Mouse (Mus musculus) stomach, embryonic 16.5 days (tissue): ENCODE data around the gene Ly6g6f. TPM values are rescaled to one million over a fixed set of nuclear protein-coding genes. Genes with fewer than 3 reads are reported as not detected.

Experiments used
- ATAC-seq: fragments of 200-750 bp; cut with Nextera tagmentation; 2 replicates; pipeline ENCODE4 v1.8.0; 2017; ENCODE audit warnings: moderate number of reproducible peaks, moderate TSS enrichment; ENCODE audit not compliant: insufficient read depth, low FRiP score
- H3K27ac ChIP-seq: fragments of 300-500 bp; sonication (generic); 2 replicates; pipeline ENCODE4 v1.5.1; 2014; ENCODE audit warnings: low read length
- H3K27me3 ChIP-seq: fragments of 300-500 bp; sonication (generic); 2 replicates; pipeline ENCODE4 v1.6.1; 2014; ENCODE audit warnings: low read length, control low read depth, mixed read lengths; ENCODE audit not compliant: control insufficient read depth, insufficient read depth
- H3K36me3 ChIP-seq: fragments of 300-500 bp; sonication (generic); 2 replicates; pipeline ENCODE4 v1.6.1; 2014; ENCODE audit warnings: low read length; ENCODE audit not compliant: control insufficient read depth, insufficient read depth
- H3K4me1 ChIP-seq: fragments of 300-500 bp; sonication (generic); 2 replicates; pipeline ENCODE4 v1.6.1; 2014; ENCODE audit warnings: low read length, control low read depth, mixed read lengths; ENCODE audit not compliant: control insufficient read depth, insufficient read depth
- H3K4me2 ChIP-seq: fragments of 300-500 bp; sonication (generic); 2 replicates; pipeline ENCODE4 v1.6.1; 2014; ENCODE audit warnings: low read depth, low read length, mixed read lengths
- H3K4me3 ChIP-seq: fragments of 300-500 bp; sonication (generic); replicated peaks from 2 replicates; pipeline ENCODE4 v1.5.1; 2014; ENCODE audit warnings: mild to moderate bottlenecking, low read length
- H3K9ac ChIP-seq: fragments of 300-500 bp; sonication (generic); 2 replicates; pipeline ENCODE4 v1.6.1; 2014; ENCODE audit warnings: low read length
- H3K9me3 ChIP-seq: fragments of 300-500 bp; sonication (generic); replicated peaks from 2 replicates; pipeline ENCODE4 v1.6.1; 2016; ENCODE audit warnings: low read length, control low read depth; ENCODE audit not compliant: control insufficient read depth
- WGBS: fragments of 180-500 bp; shearing (Covaris S2); extraction: QIAGEN DNeasy Blood & Tissue Kit; methylation state at CpG from one replicate; pipeline ENCODE4 v1.1.7; 2014; 5-methylcytosine and 5-hydroxymethylcytosine counted together
- polyA plus RNA-seq: library from polyadenylated mRNA; unstranded; fragments of >200 nt; fragmentation: Nextera tagmentation; extraction: Ambion mirVana; gene quantifications from 2 replicates; pipeline ENCODE4 v1.2.1, GENCODE M21; 2015

The Ly6g6f gene
- polyA plus RNA-seq, 1 experiment from 2014 or later: 0.54 TPM

DNA sequence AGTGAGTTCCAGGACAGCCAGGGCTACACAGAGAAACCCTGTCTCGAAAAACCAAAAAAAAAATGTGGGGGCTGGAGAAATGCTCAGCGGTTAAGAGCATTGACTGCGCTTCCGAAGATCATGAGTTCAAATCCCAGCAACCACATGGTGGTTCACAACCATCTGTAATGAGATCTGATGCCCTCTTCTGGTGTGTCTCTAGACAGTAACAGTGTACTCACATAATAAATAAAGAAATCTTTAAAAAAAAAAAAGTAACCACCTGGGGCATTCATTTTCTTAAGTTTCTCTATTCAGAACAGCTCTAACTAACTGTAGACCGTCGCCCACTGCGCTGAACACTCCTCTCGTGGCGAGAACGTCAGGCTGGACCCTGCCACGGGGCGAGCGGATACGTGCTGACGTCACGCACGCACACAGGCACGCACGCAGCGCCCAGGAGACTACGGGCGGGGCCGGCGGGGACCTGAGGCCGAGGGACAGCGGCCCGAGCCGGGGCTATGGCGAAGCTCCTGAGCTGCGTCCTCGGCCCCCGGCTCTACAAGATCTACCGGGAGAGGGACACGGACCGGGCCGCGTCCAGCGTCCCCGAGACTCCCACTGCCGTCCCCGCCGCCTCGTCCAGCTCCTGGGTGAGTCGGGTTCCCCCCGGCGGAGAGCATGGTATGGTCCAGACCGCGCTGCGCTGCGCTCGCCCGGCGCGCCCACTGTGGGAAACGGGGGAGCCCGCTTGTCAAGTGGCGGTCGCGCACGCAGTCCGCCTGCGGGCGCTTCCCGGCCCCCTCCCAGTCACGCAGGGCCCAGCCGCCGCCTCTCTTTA is 3.6 kb upstream of the Ly6g6f start, which contains the start of gene Abhd16a:
Gene Abhd16a, plus strand, starts transcription at position 439 of the 820 bp plus-strand sequence.
- Histone ChIP-seq H3K27me3 (no peaks in the 10 kb centered on the region), H3K9me3 (no peaks in the 10 kb centered on the region), H3K27ac (peak within 1 kb of the TSS; percentile 97), H3K36me3 (peaks cover 12% of the 10 kb centered on the region; the same call in 1 of the 2 replicates), H3K4me3 (peak within 1 kb of the TSS; percentile 67), H3K9ac (peak within 1 kb of the TSS; percentile 93), H3K4me2 (peak within 1 kb of the TSS; percentile 75), H3K4me1 (peaks cover 4% of the 10 kb centered on the region)
- ATAC-seq: peak; percentile 99
- 3% methylated on average over 62 of the region's 67 CpGs for WGBS

DNA sequence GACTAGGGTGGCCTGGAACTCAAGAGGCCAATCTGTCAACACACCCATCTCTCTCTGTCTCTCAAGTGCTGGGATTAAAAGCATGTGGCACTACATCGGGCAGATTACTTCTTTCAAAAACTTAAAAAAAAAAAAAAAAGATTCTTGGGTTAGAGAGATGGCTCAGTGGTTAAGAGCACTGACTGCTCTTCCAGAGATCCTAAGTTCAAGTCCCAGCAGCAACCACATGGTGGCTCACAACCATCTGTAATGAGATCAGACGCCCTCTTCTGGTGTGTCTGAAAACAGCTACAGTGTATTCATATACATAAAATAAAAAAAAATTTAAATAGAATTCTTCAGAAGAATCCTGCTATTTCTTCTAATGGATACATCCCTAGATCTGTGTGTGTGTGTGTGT is 2.7 kb upstream of the Ly6g6f start:
- Histone ChIP-seq H3K4me1 (peaks cover 4% of the 10 kb centered on the region), H3K27me3 (no peaks in the 10 kb centered on the region), H3K27ac (no peak overlapping the region), H3K9ac (no peak overlapping the region), H3K9me3 (no peaks in the 10 kb centered on the region), H3K4me2 (no peak overlapping the region), H3K36me3 (peaks cover 12% of the 10 kb centered on the region; the same call in 1 of the 2 replicates), H3K4me3 (no peak overlapping the region)
- no peak for ATAC-seq
- WGBS: 59% methylated on average over 2 of the region's 2 CpGs

DNA sequence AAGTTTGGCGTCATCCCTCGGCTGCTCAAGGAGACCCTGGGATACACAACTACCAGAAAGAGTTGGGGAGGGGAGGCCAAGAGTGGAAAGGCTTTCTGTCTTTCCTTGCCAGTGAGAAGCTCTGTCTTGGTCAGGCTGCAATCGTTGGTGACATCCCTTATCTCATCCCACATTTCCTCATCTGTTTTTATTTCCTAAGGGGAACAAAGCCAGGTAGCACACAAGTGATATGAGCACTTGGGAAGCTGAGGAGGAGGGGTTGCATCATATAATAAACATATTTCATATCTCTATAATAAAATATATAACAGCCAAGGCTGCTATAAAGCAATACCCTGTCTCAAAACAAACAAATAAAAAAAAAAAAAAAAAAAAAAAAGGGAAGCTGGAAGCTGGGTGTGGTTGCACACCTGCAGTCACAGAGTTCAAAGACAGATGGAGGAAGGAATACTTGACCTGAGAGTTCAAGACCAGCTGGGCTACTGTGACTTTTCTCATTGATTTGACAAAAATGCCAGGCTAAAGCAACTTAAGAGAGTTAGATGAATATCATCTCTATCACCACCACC is 1.4 kb downstream of the Ly6g6f start:
- H3K4me3 ChIP-seq: no peak overlapping the region
- peaks cover 6% of the 10 kb centered on the region for H3K4me1 ChIP-seq
- no peak overlapping the region for H3K4me2 ChIP-seq
- 68% methylated on average over 3 of the region's 3 CpGs for WGBS
- no peak overlapping the region for H3K9ac ChIP-seq
- no peaks in the 10 kb centered on the region for H3K27me3 ChIP-seq
- no peak for ATAC-seq
- H3K36me3 ChIP-seq: no peaks in the 10 kb centered on the region
- H3K27ac ChIP-seq: no peak overlapping the region
- no peaks in the 10 kb centered on the region for H3K9me3 ChIP-seq

DNA sequence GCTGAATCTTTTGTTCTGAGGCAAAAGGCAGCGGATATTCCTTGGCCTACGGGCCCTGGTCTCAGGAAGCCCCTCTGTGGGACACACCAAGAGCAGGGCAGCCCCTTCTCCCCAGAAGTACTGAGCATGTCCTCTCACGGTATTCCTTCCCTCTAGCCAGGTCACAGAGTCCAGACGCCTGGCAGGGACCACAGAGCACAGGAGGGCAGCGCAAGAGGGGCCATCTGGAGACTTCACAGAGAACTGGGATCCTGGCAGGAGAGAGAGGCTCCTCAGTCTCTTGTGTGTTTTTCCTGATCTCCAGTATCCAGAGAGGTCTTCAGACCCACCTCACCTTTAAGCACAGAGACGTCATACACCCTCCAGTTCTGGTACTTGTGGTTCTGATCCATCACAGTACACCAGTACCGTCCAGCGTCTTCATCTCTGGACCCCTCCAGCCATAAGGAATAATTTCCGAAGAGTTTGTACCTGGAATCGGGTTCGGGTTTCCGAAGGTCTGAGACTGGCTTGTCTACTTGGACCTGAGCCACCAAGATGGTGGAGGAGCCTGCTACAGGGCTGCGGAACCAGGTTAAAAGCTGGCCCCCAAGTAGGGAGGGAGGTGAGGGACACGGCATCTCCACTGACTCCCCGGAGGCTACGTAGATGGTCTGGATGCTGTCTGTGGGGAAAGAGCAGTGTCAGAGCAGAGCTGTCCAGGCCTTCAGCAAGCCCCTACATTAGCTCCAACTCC is 2.4 kb downstream of the Ly6g6f start:
- Histone ChIP-seq H3K4me2 (no peak overlapping the region), H3K36me3 (no peaks in the 10 kb centered on the region), H3K9ac (no peak overlapping the region), H3K27me3 (no peaks in the 10 kb centered on the region), H3K4me1 (peaks cover 6% of the 10 kb centered on the region), H3K27ac (no peak overlapping the region), H3K4me3 (no peak overlapping the region), H3K9me3 (no peaks in the 10 kb centered on the region)
- 87% methylated on average over 16 of the region's 16 CpGs for WGBS
- ATAC-seq: no peak

DNA sequence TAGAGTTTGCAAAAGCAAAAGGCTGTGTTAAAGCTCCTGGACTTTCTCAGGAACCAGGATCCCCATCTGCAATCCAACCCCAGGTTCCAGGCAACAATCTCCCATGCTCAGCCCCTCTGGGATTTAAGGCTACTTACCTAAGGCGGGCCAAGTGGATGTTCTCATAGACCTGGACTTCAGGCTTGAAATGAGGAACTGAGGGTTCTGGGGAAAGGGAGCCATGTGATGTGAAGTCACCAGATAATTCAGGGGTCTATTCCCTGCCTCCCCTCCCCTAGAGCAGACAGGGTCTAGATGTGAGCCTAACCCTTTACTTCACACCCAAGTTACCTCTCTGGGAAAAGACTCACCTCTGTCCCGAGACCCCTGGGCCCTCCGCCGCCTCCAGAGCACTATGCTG is 4.7 kb downstream of the Ly6g6f start:
- ATAC-seq: no peak

DNA sequence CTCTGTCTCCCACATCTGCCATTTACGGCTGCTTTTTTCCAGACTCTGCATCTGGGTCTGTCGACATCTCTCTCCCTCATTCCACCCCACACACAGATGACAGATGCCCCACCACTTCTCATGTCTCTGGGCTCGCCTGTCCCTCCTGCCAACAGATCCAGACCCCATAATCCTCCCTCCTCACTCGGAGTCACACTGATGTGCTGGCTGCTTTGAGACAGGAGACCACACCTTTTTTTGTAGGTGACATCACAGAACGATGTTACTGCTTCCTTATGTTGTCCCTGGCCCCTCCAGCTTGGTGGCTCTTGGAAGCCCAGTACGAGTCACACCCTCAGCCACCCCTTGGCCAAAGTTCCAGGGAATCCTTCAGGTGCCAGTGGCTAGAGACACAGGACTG is 5.2 kb downstream of the Ly6g6f start:
- Histone ChIP-seq H3K4me2 (no peak overlapping the region), H3K36me3 (no peaks in the 10 kb centered on the region), H3K4me3 (no peak overlapping the region), H3K9me3 (no peaks in the 10 kb centered on the region), H3K9ac (0 out of 2 replicates have a peak overlapping the region, but pooled peaks have one; percentile 27), H3K27ac (no peak overlapping the region), H3K27me3 (no peaks in the 10 kb centered on the region), H3K4me1 (peaks cover 10% of the 10 kb centered on the region)
- ATAC-seq: no peak
- 49% methylated on average over 6 of the region's 6 CpGs for WGBS

More for the DNA sequence above, 4.7 kb downstream of the Ly6g6f start:
- Histone ChIP-seq H3K4me2 (no peak overlapping the region), H3K9me3 (no peaks in the 10 kb centered on the region), H3K4me1 (peaks cover 10% of the 10 kb centered on the region), H3K4me3 (no peak overlapping the region), H3K27ac (no peak overlapping the region), H3K27me3 (no peaks in the 10 kb centered on the region), H3K36me3 (no peaks in the 10 kb centered on the region), H3K9ac (no peak overlapping the region)
- 79% methylated on average over 4 of the region's 4 CpGs for WGBS

DNA sequence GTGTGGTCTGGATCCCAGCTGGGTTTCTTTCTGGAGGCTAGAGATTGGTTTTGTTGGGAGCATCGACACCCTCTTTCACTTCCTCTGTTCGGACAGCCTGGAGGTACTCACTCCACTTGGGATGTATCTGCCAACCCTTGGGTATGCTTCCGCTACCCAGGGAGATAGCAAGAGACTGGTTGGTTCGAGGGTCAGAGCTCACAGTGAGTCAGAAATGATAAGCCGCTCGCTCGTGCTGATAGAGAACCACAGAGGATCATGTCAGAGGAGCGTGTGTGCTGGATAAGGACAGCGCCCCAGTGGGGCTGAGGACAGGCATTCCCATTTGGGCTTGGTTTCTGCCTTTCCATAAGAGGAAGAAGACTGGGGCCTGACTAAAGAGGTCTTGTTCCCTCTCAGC is 5.6 kb downstream of the Ly6g6f start:
- no peak for ATAC-seq
- H3K4me2 ChIP-seq: 0 out of 2 replicates have a peak overlapping the region, but pooled peaks have one; percentile 3
- H3K27ac ChIP-seq: no peak overlapping the region

DNA sequence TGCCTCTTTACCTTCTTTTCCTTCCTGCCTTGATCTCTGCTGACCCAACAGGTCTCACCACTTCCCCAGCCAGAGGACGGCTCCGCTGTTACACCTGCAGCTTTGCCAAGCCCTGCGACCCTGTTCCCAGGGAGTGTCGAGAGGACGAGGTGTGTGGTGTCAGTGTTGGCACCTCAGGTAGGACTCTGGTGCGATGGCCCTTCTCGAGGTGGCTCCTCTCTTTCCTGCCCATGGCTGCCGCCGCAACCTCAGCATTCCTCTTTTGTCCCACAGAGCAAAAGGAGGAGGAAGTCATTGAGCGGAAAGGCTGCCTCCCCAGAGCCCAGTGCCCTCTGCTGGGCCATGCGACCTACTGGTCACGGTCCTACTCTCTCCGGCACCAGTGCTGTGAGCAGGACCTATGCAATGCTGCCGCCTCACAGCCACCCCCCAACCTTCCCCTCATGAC is 7.6 kb downstream of the Ly6g6f start, which contains the start of gene Ly6g6d:
Gene Ly6g6d, minus strand, starts transcription at position 280 of the 448 bp plus-strand sequence.
- WGBS: 12% methylated on average over 14 of the region's 14 CpGs
- peaks cover 10% of the 10 kb centered on the region for H3K4me1 ChIP-seq
- no peaks in the 10 kb centered on the region for H3K27me3 ChIP-seq
- peak within 1 kb of the TSS; percentile 37 for H3K4me2 ChIP-seq
- peak; percentile 56 for ATAC-seq
- H3K27ac ChIP-seq: peak within 1 kb of the TSS; percentile 60
- no peaks in the 10 kb centered on the region for H3K9me3 ChIP-seq
- H3K4me3 ChIP-seq: peak within 1 kb of the TSS; percentile 39
- H3K9ac ChIP-seq: peak within 1 kb of the TSS; percentile 69
- no peaks in the 10 kb centered on the region for H3K36me3 ChIP-seq

More for the DNA sequence above, 5.6 kb downstream of the Ly6g6f start:
- Histone ChIP-seq H3K4me3 (no peak overlapping the region), H3K9ac (peak overlapping the region; percentile 27; the same call in 1 of the 2 replicates), H3K36me3 (no peaks in the 10 kb centered on the region), H3K4me1 (peaks cover 10% of the 10 kb centered on the region), H3K9me3 (no peaks in the 10 kb centered on the region), H3K27me3 (no peaks in the 10 kb centered on the region)
- WGBS: 42% methylated on average over 9 of the region's 9 CpGs
